Mouse (Mus musculus) thymus, postnatal 14 days (tissue): ENCODE results near the gene Alad.
"Not testable (repeated sequence)": the region's sequence is repeated elsewhere in the genome, so short reads cannot be mapped to it uniquely, and the experiment has no call there.

Source experiments
- DNase-seq: peaks from one replicate; pipeline ENCODE4 v3.0.0; 2021

The Alad gene

DNA sequence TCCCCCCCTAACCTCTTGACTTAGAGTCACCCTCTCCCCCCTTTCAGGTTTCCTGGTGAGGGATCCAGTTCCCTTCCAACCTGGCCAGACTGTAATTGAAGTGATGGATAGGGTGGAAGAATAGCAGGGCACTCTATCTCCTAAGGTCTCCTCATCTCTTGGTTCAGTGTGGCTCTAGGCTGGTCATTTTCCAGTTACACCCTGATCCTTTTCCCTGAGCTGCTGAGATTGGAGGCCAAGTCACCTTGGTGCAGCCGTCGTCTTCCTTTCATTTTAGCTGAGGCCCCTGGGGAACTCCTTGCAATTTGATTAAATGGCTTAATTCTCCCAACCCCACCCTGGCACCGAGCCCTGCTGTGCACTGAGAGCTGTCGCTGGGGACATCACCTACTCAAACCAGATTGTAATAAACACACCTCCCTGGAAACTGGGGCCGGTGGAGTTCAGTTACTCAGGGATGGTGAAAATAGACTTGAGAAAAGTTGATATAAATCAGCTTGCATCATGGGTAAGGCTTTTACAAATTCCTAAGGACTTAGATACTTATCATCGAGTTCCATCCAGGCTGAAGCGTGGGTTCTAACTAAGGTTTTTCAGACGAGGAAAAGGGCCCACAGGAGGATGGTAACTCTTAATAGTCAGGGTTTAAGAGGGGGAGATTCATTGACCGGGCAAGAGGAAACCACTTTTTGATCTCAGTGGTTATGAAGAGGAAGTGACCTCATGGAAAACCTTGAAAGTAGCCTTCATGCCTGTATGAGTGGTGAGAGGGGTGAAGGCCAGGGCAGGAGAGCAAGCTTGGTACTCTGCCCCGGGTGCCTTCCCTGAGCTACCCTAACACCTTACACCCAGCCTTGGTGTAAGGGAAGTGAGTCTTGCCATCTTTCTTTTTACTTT lies 38.8 kb downstream of the Alad start:
- no peak for DNase-seq

- peak; percentile 74 for DNase-seq
Observed at GRCm38 (mm10) chr4:62479937-62480708, 39.6 kb downstream of the Alad start, which contains the start of gene Bspry. Gene Bspry (plus strand): TSS chr4:62480053.

- not testable (repeated sequence) for DNase-seq
Observed at GRCm38 (mm10) chr4:62479593-62479936, 40.2 kb downstream of the Alad start.

GRCm38 (mm10) chr4:62477542-62478244 lies 42.0 kb downstream of the Alad start:
- DNase-seq: no peak

- DNase-seq: peak; percentile 49
Observed at GRCm38 (mm10) chr4:62475793-62476192, 43.9 kb downstream of the Alad start.

DNA sequence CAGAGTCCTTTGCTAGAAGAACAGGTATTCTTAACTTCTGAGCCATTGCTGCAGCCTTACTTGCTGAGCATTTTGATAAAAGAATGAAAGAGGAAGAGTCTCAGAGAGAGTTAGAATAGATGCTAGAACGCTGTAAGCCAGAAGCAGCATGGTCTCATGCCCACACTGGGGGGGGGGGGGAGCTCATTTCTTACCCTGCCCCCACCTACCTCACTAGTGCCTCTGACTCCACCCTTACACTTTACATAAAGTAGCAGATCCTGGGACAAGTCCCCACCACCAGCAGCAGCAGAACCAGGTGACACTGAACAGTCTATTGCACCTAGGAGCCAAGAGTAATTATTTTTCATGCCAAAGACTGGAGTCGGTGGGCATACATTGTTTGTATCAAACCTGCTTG lies 44.6 kb downstream of the Alad start:
- peak; percentile 57 for DNase-seq

DNA sequence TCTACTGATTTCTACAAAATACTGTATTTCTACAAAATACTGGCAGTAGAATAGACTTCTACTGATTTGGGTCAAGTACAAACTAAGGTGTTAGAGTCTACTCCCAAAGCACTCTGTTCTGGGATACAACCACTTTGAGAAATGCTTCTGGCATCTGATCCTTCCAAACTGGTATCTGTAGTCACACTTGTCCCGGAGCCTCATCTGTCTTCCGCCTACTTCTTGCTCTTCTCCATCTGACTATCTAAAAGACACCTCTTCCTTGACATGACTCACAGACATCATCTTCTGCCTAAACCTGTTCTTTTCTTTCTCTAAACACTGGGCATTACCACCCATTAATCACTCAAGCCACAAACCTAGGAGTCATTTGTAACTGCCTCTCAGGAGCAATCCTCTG lies 47.6 kb downstream of the Alad start:
- no peak for DNase-seq

DNA sequence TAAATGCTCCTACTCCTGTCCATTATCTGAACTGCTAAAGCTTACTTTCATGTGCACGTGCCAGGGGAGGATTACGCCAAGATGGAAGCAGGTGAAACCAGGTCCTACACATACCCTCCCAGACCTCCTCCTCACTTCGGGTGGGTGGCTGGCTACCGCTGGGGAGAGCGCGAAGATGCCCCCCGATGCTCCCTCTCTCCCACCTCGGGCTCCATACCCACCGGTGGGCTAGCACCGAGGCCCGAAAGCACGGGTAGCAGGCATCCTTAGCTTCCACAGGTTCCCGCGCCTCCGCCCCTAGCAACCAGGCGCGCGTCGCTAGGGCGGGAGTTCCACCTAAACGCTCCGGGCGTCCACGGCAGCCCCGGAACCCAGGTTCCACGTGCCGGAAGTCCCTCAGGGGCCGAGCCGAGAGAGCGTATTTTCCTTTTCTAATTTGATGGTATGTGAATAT lies 49.1 kb downstream of the Alad start, which contains the start of gene Wdr31:
Wdr31 (minus strand) TSS at position 299 of the 454 bp plus-strand sequence.
- DNase-seq: peak; percentile 86

- no peak for DNase-seq
Observed at GRCm38 (mm10) chr4:62468158-62468557, 51.6 kb downstream of the Alad start.

DNA sequence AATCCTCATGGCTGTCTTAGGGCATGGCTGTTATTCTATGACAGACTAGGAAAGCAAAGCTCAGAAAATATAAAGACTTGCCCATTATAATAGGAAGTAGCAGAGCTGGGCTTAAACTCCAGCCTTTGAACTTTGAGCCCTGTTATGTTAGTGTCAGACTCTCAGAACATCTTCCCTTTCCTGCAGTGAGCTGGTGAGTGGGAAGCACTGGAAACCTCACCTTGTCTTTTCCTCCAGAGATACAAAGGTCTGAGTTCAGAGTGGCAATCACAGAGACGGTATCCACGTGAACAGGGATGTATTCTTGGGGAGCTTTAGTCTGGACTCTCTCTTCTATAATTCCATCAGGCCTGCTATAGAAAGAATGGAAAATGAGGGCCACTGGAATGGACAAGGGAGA lies 56.6 kb downstream of the Alad start:
- DNase-seq: no peak

- DNase-seq: no peak
Observed at GRCm38 (mm10) chr4:62460348-62460747, 59.4 kb downstream of the Alad start.
